Mouse (Mus musculus) 3T3-L1 (cell line): ENCODE data around the gene Usp6nl.
A peak's percentile ranks its signal among the peaks of the same experiment; 100 is the strongest.

Experiments
- DNase-seq: peaks from one replicate; pipeline ENCODE4 v3.0.0-alpha.2; 2015; ENCODE audit warnings: low read depth, low spot score

Gene Usp6nl

DNA sequence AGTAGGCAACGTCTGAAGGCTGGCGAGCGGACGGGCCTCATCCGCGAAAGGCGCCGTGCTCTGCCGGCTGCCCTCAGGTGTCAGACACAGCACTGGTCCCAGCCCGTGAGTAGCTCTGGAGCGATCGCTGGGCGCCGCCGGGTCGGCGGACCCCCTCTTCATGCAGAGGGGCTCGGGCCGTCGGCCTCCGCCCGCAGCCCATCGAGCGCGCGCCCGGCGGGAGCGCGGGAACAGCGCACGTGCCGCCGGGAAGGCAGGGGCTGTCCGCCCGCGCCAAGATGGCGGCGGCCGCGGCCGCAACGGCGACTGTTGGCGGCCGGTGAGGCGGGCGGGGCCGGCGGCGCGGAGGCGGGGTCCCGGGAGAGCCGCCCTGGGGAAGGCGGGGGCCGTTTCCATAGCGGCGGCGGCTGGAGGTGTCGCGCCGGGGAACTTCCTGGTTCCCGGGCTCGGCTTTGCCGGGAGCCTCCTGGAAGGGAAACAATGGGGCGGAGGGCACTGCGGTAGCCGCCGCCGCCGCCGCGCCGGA is at the start of gene Usp6nl:
Gene Usp6nl (plus strand): TSS at position 292 of the 526 bp plus-strand sequence.
- peak; percentile 69 for DNase-seq

DNA sequence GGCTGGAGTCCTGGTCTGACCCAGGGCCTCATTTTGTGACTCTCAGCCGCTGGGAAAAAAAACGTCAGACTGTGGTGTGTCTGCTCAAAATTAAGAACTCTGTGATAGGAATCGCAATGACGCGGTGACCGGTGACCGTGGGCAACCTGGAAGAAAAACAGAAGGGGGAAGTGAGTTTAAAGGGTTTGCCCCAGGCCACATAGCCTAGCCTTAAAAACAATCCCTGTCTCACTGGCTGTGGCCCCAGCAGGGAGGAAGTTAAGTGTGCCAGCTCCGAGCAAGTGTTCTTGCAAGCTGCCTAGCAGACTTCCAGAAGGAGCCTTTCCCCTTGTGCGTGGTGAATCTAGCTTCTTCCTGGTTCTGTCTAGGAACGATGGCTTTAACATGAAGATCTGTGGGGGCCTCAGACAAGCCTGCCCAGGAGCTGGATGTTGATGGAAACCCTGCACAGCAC is 49.0 kb upstream of the Usp6nl start:
- no peak for DNase-seq

DNA sequence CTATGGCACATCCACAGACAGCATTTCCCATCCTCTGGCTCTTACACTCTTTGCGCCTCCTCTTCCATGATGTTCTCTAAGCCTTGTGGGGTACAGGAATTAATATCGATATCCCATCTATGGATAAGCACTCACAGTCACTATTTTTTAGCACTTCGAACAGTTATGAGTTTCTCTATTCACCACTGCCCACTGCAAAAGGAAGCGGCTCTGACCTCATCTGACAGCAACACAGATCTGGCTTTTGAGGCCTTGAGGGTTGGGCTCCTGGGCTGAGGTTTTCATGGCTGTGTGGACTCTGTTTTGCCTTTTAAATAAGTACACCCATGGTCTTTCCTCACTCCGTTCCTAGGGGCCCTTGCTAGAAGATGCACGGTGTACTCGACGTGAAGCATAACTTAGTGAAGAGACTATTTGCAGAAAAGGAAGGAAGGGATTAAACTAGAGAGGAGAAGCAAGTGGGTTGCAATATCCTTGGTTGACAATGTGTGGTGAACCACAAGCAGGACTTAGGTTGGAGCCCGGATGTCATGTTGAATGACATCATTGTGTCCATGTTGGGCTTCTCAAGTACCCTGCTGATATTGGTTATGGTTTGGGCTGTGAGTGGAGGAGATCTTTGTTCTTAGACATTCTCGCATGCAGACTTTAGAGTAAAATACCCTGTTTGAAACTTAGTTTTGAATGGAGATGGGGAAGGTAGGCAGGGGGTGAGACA is 43.5 kb upstream of the Usp6nl start:
- no peak for DNase-seq

DNA sequence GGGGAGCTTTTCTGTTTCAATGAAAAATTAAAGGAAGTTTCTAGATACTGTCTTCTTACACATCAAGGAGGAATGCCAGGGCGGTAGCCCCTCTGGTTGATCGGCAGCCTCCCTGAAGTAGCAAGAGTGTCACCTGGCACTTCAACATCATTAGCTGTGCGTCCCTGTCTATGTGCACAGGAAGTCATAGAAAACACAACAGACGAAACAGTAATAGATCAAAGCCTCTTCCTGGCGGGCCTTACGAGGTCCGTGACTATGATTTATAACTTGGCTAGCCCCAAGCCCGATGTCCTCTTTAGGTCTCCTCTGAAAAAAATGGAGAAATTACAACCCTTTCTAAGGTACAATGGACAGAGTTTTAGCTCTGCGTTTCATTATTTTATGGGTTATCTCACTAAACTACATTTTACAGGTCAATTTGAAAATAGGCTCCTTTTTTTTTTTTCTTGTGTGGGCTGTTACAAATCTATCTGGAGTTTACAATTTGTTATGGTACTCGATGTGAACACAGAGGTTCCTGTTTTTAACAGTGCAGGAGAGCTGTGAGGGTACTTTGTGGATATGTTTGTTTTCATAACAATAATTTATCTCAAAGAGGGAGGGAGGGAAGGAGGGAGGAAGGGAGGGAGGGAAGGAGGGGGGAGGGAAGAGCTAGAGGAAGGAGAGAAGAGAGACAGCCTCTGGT is 42.7 kb upstream of the Usp6nl start:
- DNase-seq: no peak

DNA sequence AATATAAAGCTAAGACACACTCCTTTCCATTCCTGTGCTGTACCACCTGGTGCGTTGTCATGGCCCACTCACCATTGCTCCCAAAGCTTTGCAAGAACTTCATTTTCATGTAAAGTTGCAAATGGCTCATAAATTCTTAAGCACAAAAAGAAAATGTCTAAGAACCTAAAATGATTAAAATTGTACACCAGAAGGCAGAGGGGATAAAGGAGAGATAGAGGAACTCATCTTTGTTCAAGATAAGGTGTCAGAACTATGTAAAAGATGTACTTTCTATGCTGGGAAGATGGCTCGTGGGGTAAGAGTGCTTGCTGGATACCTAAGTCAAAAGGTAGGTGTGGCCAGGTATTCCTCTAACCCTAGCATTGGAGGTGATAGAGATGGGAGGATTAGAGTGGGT is 38.9 kb upstream of the Usp6nl start:
- DNase-seq: no peak

DNA sequence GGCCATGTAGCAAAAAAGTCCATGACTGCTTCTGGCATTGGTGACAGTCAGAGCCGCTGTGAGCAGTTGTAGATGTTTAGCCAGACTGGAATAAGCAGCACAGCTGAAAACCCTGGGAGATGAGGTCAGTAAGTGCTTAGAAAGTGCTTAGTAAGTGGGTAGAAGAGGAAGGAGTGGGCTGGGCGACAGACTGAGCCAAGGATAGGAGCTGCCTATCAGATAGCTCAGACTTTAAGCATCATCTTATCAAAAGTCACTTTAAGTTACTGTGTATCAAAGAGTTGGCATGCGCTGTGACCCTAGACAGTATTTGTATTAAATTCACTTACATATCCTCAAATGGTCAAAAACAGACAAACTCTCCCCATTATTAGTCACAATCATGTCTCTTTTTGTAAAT is 37.7 kb upstream of the Usp6nl start:
- DNase-seq: no peak

DNA sequence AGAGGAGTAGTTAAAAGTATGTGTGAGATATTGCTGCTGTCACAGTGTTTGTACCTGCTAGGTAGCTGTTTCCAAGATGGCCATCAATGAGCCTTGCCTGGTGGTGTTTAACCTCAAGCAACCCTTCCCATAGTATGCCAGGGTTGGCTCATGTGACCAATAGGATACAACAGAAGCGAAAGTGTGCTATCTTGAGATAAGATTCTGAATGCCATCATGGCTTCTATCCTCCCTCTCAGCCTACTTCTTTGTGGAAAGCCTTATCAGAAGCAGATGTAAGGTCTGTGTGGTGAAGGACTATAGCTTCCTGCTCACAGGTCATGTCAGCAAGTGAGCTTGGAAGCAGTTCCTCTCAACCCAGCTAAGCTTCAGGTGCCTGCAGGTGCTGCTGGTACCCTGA is 36.7 kb upstream of the Usp6nl start:
- DNase-seq: no peak

DNA sequence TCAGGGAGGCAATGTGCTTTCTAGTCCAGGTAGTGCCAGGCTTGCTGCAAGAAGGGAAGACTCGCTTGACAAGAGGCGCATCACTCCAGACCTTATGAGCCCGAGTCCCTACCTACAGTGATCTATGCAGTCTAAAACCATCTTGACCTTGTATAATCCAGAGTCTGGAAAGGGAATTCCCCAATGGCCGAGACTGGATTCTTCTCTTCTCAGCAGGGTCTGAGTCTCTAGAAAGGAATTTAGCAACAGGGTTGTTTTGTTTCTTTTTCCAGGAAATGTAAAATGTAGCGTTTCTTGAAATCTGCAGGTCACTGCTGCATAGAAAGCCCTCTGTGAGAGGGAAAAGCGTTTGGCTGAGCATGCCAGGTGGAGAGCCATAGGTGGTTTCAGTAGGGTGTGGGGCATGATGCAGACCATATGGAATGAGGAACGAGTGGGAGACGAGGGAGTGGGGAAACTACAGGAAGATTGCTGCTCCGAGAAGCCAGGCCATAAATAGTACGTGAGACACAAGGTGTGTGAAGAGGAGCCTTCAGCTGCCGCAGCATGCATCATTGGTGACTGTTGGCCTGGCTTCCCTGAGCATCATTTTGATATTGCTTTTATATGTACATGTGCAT is 28.5 kb upstream of the Usp6nl start:
- DNase-seq: peak; percentile 71

DNA sequence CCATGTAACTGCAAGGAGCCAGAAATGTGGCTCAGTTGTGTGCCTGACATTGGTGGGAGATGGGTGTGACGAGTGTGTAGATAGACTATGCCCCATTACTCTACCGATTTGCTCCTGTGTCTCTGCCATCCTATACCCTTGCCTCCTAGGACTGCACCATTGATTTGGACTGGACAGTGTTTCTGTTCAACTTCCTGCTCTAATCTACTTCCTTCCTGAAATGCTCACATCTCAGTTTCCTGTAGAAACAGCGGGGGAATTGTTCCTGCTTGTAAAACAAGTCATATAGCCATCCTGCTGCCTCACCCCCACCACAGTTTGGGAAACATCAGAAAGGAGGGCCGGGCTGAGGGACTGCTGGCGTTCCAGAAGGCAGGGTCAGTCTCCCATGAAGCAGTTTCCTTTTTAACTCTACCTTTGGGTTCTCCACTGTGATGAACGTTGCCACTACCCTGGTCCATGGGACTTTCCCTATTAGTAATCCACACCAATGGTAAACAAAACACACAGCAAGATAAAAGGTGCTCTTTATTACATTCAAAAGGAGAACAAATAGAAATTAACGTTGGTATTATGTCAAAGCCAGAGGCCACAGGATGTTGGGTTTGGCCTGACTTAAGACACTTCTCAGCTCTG is 27.4 kb upstream of the Usp6nl start:
- no peak for DNase-seq

DNA sequence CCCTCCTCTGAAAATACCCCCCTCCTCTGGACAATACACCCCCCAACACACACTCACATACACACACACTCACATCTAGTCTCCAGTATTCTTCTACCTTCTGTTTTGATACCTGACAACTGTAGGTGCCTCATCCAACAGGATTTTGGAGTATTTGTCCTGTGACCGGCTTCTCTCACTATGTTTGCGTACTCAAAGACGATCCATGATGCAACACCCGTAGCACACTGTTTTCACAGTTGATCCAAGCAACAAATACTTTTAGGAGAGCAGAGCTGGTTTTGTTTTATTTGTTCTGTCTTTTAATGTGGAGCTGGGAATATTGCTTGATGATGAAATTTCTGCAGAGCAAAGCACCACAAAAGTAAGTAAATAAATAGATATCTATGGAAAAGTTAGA is 17.7 kb upstream of the Usp6nl start:
- DNase-seq: no peak

DNA sequence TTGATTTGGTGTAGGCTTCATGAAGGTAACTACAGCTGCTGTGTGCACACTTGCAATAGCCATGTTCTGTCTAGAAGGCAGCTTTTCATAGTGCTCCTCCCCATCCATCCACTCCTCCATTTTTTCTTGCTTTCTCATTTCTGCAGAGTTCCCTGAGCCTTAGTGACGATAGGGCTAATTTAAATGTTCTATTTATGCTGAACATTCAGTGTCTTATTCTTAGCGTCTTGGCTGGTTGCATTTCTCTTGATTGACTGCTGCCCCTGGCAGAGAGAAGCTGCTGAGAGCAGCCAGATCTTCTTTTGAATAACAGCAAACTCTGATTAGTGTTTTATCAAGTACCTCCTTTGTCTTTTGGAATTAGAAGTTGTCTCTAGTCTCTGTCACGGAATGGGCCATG is 15.6 kb upstream of the Usp6nl start:
- no peak for DNase-seq

DNA sequence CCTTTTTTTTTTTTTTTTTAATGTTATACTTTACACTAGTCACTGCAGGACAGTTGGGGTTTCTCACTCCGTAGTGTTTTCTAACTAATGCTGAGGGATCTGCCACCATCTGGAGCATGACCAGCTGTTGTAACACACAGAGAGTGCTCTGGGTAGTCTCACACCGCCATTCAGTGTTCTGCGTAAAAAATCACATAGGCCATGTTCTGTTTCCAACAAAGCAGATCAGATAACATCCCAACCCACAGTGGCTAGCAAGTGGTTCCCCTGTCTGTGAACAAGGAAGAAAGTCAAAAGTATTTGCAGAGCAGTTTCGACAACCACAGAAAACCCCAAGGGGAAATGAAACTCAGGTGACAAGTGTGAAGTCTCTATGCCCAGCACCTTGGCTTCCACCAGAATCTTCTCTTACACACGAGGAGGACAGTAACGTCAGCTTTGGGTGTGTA is 13.1 kb upstream of the Usp6nl start:
- DNase-seq: no peak

DNA sequence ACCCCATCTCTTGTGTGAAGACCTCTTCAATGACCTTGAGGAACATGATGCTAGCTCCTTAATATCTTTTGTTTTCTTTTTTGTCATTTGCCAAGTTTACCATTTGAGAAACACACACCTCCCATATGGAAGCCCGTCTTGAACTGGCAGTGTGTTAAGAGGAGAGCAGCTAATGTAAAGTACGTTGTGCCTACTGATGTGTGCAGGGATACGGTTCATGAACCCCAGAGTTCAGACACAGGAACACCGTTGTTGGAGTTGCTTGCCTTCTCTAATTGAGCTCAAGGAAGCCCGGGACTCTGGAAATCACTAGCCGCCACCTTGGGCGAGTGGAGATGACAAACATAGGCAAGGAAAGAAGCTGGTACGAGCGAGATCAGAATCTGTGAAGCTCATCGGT is 9.7 kb upstream of the Usp6nl start:
- no peak for DNase-seq

DNA sequence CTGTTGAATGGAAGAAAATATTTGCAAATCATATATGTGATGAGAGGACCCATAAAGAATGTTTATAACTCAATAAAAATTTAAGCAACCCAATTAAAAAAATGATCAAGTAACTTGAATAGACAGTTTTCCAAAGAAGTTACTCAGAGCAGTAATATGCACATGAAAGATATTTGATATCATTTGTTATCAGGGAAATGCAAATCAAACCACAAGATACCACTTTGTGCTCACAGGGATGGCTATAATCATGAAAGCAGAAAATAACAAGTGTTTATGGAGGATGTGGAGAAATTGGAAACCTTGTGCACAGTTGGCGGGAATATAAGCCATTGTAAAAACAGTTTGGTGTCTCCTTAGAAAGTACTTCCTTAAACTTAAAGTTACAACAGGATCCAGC is 8.7 kb upstream of the Usp6nl start:
- DNase-seq: no peak

DNA sequence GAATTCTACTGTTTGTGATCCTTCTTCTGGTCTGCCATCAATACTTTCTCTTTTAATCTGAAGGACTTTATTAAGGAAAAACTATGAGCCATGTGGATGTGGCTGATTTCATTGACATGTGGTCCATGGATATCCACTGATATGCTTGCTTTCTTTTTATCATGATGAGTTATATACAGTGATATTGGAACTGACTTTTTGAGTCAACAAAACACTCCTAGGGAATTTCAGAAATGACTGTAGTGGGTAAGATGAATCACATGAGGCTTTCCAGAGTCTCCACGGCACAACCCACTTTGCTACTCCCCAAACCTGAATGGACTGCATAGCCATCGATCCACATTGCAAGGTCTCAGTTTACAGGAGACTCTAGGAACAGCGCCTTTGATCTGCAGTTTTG is 2.3 kb upstream of the Usp6nl start:
- DNase-seq: peak; percentile 6

DNA sequence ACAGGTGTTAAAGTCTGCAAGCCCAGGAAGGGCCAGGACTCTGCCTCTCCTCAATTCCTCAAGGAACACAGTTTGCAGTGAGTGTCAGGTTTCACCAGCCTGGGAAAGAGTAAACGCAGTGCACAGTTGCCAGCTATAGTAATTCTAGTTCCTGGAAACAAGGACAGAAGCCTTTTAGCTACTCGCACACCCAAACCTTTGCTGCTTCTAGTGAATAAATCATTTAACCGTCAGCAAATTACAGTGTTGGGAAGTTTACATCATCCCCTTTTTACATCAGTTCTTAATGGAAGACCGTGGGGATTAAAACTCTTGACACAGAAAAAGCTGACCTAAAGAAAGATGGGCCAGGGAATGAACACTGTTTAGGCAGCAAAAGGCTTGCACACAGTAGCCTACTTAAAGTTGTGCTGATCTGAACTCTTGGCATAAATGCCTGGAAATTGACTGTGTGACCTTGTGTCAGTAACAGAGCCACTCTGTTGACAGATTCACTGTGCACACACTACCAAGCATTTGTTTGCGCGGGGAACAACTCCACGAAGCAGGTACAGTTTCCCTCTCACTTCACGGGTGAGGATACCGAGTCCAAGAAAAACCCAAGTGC is 595 bp upstream of the Usp6nl start:
- peak; percentile 67 for DNase-seq

DNA sequence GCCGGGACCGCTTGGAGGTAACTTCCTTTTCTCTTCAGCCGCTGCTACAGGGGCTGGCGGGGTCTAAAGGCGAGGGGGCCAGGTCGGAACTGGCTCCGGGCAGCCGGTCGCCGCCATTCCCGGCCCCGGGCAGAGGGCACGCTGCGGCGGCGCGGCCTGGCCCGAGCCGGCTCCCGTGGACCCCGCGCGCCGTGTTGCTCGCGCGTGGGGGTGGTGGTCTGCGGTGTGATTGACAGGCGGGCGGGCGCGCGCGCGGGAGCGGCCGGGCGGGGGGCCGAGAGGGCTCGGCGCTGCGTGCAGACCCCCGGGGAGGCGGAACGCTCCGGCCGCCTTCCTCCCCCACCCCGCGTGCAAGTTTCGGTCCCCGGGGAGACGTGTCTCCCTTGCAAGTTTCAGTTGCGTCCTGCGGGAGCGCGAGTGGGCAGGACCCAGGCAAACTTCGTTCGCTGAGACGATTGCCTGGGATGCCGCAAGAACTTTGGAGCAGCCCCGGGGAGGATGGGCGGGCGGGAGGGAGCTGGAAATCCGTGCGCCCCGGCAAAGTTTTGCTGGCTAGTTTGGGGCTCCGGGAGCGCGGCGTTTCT is 563 bp downstream of the Usp6nl start:
- DNase-seq: peak; percentile 64

DNA sequence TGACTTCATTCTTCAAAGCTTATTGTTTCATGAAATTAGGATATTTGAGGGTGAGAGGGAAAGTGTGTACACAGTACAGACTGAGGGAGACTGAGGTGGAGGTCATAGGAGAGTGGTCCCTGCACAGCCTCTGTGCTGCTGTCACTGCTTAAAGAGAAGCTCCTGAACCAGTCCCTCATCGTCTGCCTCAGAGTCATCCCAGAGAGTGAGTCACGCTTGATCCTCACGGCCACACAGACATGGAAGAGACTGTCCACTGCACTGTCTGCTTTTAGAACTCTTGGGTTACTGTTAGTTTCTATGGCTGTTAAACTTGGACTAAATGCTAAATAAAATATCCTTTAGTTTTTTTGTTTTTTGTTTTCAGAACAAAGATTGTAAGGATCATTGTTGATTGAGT is 3.2 kb downstream of the Usp6nl start:
- peak; percentile 58 for DNase-seq

DNA sequence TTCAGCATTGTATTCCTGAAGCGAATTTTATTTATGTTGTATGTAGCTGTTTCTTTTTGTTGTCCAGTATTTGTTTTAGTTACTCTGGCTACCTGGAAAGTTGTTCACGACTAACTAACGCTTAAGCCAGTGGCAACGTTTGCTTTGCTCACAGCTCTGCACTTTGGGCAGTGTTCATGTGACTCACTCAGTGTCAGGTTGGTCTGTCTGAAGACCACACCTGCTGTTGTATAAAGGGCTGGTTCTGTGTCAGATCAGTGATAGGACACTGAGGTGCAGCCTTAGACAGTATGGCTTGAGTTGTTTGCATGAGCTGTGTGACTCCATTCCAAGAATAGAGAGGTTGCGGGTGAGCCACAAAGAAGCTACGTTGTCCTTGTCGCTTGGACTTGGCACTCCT is 6.5 kb downstream of the Usp6nl start:
- DNase-seq: no peak

DNA sequence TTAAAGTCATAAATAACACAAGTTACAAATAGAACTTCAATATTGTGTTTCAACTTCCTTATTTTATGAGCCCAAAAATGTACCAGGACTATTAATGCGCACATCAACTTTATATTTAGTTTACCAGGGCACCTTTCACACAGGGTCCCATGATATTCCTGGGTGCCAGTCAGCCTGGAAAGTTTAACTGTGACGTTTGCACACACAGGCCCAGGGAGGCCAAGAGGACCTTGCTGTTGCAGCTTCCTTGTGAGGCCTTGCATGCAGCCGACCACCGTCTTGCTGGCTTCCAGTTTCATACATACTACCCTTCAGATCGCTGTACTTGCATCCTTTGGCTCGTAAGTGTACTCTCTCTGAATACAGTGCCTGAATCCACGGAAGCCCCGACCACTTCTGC is 8.3 kb downstream of the Usp6nl start:
- DNase-seq: no peak
